Mouse (Mus musculus): Measurements from ENCODE around the gene Gng4. TPM values are rescaled to one million over a fixed set of nuclear protein-coding genes. Genes with fewer than 3 reads are reported as not detected.
A peak's percentile ranks its signal among the peaks of the same experiment; 100 is the strongest.
"Not testable (repeated sequence)": the region's sequence is repeated elsewhere in the genome, so short reads cannot be mapped to it uniquely, and the experiment has no call there.

Gene Gng4
- polyA plus RNA-seq, 1 experiment from 2014 or later = 91.0 TPM

DNA sequence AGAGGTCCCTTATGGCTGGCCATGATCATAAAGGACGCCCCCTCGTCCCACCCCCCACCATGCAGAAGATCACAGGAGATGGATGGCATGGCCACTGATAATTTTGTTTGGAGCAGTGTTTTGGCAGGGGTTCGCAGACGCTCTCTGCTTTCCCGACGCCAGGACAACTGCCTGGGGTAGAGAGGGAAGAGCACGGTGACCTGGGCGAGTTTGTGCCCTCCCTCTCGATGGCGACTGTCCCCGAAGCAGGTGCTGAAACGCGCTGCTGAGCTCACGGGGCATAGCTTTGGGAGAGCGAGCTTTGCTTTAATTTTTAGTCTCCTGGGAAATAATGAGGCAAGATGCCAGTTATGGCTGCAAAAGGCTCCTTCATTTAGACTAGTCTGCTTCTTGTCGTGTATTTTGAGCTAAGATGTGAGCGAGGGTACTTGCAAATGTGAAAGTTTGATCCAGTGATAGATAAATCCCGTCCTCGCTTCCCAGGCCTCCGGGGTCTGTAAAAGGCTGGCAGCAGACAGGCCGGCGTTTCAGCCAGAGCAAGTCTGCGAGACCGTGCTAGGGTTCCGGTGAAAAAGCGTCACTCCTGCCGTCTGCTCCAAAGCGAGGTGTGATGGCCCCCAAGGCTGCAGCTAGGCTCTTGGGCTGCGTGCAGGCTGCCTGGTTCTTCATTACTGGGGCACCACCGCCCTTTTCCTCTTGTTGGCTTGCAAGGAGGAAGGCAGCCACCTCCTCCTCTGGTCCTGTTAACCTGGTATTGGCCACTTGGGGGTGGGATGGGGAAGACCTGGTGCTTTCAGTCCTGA lies 1.3 kb downstream of the Gng4 start:
- peak overlapping the region; percentile 59 for H3K9ac ChIP-seq
- H3K4me1 ChIP-seq (replicated peaks) = peaks cover 29% of the 10 kb centered on the region
- no peaks in the 10 kb centered on the region for H3K36me3 ChIP-seq
- peak overlapping the region; percentile 72 for H3K4me3 ChIP-seq
- H3K27me3 ChIP-seq = peaks cover 5% of the 10 kb centered on the region
- no peaks in the 10 kb centered on the region for H3K9me3 ChIP-seq
- peak overlapping the region; percentile 79 for H3K27ac ChIP-seq (replicated peaks)
- under 1% methylated on average over 30 of the region's 30 CpGs for WGBS
- peak; percentile 23 for ATAC-seq (ENCODE audit: low FRiP score, low read depth)
- peak overlapping the region; percentile 88 for H3K4me2 ChIP-seq

DNA sequence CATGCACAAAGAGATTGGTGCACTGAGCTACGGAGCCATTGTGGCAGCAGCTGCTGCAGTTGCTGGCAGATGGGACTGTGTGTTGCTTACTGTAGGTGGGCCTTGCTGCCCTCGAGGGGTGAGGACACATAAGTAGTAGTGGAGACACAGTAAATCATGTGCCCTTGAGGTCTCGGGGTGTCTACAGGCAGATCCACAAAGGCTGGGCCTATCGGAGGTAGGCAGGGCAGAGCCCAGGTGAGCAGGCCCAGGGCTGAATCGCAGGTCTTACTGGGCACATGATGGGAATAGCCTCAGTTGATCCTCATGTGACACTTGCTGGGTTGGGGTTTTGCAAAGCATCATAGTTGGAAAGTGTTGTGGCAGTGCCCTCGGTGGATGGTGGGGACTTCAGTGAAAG lies 3.1 kb downstream of the Gng4 start:
- Histone ChIP-seq H3K4me3 (no peak overlapping the region), H3K27ac (replicated peaks) (no peak overlapping the region), H3K9me3 (no peaks in the 10 kb centered on the region), H3K9ac (no peak overlapping the region), H3K4me2 (no peak overlapping the region), H3K4me1 (replicated peaks) (peaks cover 29% of the 10 kb centered on the region), H3K27me3 (peaks cover 5% of the 10 kb centered on the region), H3K36me3 (no peaks in the 10 kb centered on the region)
- WGBS = 82% methylated on average over 6 of the region's 6 CpGs
- ATAC-seq (ENCODE audit: low FRiP score, low read depth) = no peak

DNA sequence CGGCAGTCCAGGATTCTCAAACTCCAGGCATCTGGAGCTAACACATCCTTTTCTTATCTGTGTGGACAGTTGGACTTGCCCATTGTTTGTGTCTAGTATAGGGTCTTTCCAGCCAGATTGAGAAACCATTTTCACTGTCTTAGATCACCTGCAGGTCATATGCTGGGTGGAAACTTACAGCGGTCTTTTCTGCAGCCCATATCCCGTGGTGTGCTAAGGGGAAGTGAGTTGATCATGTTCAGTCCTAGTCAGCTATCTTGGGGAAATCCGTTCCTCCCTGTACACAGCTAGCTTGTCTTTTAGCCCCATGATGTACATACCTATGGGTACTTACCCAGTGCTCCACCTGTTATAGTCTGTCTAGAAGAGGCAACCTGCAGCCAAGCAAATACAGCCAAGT lies 4.2 kb downstream of the Gng4 start:
- H3K27me3 ChIP-seq = peaks cover 3% of the 10 kb centered on the region; the same call in 1 of the 2 replicates
- no peak overlapping the region for H3K27ac ChIP-seq (replicated peaks)
- no peaks in the 10 kb centered on the region for H3K36me3 ChIP-seq
- no peak overlapping the region for H3K4me3 ChIP-seq
- no peak overlapping the region for H3K4me2 ChIP-seq
- H3K4me1 ChIP-seq (replicated peaks) = peaks cover 29% of the 10 kb centered on the region
- no peaks in the 10 kb centered on the region for H3K9me3 ChIP-seq
- no peak for ATAC-seq (ENCODE audit: low FRiP score, low read depth)
- H3K9ac ChIP-seq = no peak overlapping the region
- 90% methylated on average over 4 of the region's 4 CpGs for WGBS

GRCm38 (mm10) chr13:13791981-13792380 lies 8.1 kb downstream of the Gng4 start:
- H3K9me3 ChIP-seq = no peaks in the 10 kb centered on the region
- H3K4me1 ChIP-seq (replicated peaks) = no peaks in the 10 kb centered on the region
- H3K4me2 ChIP-seq = no peak overlapping the region
- H3K27me3 ChIP-seq = no peaks in the 10 kb centered on the region
- H3K9ac ChIP-seq = no peak overlapping the region
- no peaks in the 10 kb centered on the region for H3K36me3 ChIP-seq
- no peak overlapping the region for H3K4me3 ChIP-seq
- WGBS = 90% methylated on average over 3 of the region's 3 CpGs
- H3K27ac ChIP-seq (replicated peaks) = no peak overlapping the region
- ATAC-seq (ENCODE audit: low FRiP score, low read depth) = no peak

GRCm38 (mm10) chr13:13795166-13795832 lies 11.4 kb downstream of the Gng4 start:
- Histone ChIP-seq H3K27ac (replicated peaks) (no peak overlapping the region), H3K4me3 (no peak overlapping the region), H3K9me3 (no peaks in the 10 kb centered on the region), H3K36me3 (no peaks in the 10 kb centered on the region), H3K4me1 (replicated peaks) (no peaks in the 10 kb centered on the region), H3K9ac (no peak overlapping the region), H3K27me3 (no peaks in the 10 kb centered on the region), H3K4me2 (no peak overlapping the region)
- no peak for ATAC-seq (ENCODE audit: low FRiP score, low read depth)
- WGBS = 32% methylated on average over 5 of the region's 5 CpGs

GRCm38 (mm10) chr13:13796082-13796481 lies 12.2 kb downstream of the Gng4 start:
- H3K36me3 ChIP-seq = no peaks in the 10 kb centered on the region
- ATAC-seq (ENCODE audit: low FRiP score, low read depth) = no peak
- no peaks in the 10 kb centered on the region for H3K27me3 ChIP-seq
- H3K27ac ChIP-seq (replicated peaks) = no peak overlapping the region
- H3K9ac ChIP-seq = no peak overlapping the region
- H3K9me3 ChIP-seq = no peaks in the 10 kb centered on the region
- no peak overlapping the region for H3K4me3 ChIP-seq
- no peaks in the 10 kb centered on the region for H3K4me1 ChIP-seq (replicated peaks)
- H3K4me2 ChIP-seq = no peak overlapping the region
- 79% methylated on average over 1 of the region's 1 CpGs for WGBS

GRCm38 (mm10) chr13:13797816-13798215 lies 14.0 kb downstream of the Gng4 start:
- H3K36me3 ChIP-seq; H3K27me3 ChIP-seq; H3K9ac ChIP-seq; H3K27ac ChIP-seq (replicated peaks); H3K4me1 ChIP-seq (replicated peaks); H3K4me3 ChIP-seq; H3K4me2 ChIP-seq; H3K9me3 ChIP-seq; ATAC-seq (ENCODE audit: low FRiP score, low read depth): not testable (repeated sequence)
- 90% methylated on average over 12 of the region's 12 CpGs for WGBS

DNA sequence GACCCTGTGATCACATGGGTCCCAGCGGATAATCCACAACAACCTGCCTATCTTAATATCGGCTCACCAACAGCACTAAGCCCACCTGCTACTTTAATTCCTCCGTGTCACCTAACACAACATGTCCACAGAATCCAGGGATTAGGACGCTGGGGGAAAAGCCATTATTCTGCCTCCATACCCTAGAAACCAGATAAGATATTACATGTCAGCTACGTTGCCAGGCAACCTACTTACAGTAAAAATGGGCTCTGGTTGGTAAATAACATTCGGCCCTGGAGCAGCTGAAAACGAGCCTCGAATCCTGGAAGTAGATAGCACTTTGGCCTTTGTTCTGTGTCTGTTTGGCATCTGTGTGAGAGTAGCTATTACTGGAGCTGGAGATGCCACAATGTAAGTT lies 14.9 kb downstream of the Gng4 start:
- Histone ChIP-seq H3K4me2 (no peak overlapping the region), H3K36me3 (no peaks in the 10 kb centered on the region), H3K4me3 (no peak overlapping the region), H3K27me3 (no peaks in the 10 kb centered on the region), H3K4me1 (replicated peaks) (no peaks in the 10 kb centered on the region), H3K27ac (replicated peaks) (no peak overlapping the region), H3K9me3 (no peaks in the 10 kb centered on the region), H3K9ac (no peak overlapping the region)
- 73% methylated on average over 8 of the region's 8 CpGs for WGBS
- ATAC-seq (ENCODE audit: low FRiP score, low read depth) = no peak

DNA sequence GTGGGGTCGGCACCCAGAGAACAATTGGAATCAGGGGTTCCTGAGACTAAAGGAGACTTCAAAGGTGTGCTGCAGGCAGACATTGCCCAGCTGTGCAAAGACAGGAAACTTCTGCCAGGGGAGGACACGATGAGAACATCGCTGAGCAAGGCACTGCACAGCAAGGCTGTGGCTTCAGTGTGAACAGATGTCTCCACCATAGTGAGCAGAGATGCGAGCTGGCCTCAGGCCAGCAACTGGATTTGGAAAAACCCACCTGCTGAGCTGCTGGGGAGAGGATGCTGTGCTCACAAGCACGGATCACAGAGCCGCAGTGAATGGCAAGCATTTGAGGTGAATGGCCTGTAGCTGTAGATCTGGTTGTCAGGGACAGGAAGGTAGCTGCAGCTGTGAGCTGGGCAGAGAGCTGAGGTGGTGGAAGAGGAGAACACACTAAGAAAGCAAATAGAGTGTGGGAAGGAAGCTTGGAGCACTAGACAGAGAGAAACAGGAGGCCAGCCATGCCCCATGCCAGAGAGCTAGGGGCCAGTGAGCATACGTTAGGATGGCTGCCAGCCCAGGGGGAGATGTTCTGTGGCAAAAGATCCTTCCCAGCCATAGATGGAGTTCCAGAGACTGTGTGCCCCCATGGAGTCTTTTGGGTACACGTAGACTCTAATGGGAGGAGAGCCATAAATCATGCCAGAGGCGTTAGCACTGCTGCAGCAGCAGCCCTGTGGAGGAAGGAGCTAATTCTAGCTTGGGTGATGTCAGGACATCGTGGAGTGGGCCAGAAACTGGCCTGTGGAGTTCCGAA lies 24.7 kb downstream of the Gng4 start:
- no peak overlapping the region for H3K4me2 ChIP-seq
- no peaks in the 10 kb centered on the region for H3K9me3 ChIP-seq
- H3K27me3 ChIP-seq = no peaks in the 10 kb centered on the region
- 24% methylated on average over 11 of the region's 11 CpGs for WGBS
- H3K36me3 ChIP-seq = no peaks in the 10 kb centered on the region
- peak; percentile 77 for ATAC-seq (ENCODE audit: low FRiP score, low read depth)
- H3K4me1 ChIP-seq (replicated peaks) = peaks cover 7% of the 10 kb centered on the region; the same call in 1 of the 2 replicates
- H3K27ac ChIP-seq (replicated peaks) = no peak overlapping the region
- H3K9ac ChIP-seq = no peak overlapping the region
- H3K4me3 ChIP-seq = no peak overlapping the region

DNA sequence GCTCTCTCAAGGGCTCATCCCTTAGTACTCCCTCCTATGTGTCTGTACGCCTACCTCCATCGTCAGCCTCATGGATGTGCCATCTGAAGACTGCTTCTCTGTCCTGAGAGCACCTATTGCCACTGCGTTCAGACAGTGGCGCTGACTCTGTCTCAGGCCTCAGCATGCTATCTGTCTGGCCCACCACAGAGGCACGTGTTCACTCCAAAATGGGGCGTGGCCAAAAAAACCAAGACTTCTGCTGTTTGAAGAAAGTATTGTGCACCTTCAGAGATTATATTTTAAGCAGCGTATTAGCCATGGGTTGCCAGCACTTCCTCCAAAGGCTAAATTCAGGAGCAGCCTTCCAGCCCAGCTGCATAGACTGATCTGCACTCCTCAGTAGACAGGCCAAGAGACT lies 27.0 kb downstream of the Gng4 start:
- Histone ChIP-seq H3K9ac (no peak overlapping the region), H3K36me3 (no peaks in the 10 kb centered on the region), H3K27me3 (no peaks in the 10 kb centered on the region), H3K27ac (replicated peaks) (no peak overlapping the region), H3K4me2 (no peak overlapping the region), H3K4me3 (no peak overlapping the region), H3K9me3 (no peaks in the 10 kb centered on the region), H3K4me1 (replicated peaks) (peaks cover 7% of the 10 kb centered on the region; the same call in 1 of the 2 replicates)
- WGBS = 91% methylated on average over 7 of the region's 7 CpGs
- no peak for ATAC-seq (ENCODE audit: low FRiP score, low read depth)

DNA sequence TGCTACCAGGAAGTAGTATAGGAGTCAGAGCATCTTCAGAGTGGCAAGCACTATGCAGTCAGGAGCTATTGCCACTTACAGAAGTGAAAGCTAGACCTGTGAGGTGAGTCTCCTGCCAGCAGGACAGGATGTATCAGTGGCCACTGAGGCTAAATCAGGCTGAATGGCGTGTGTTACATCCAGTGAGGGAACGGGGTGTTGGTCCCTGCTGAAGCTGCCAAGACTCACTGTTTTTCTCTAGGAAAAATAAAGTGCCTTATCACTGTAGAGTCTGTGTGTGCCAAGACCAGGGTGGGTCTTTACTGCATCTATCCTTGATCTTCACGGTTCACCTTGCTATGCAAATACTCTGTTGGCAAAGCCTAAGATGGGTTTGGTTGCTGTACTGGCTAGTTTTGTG lies 34.8 kb downstream of the Gng4 start:
- H3K9me3 ChIP-seq = no peaks in the 10 kb centered on the region
- no peak overlapping the region for H3K9ac ChIP-seq
- H3K4me1 ChIP-seq (replicated peaks) = 0 out of 2 replicates have a peak, but pooled peaks cover 4% of the 10 kb centered on the region
- no peak for ATAC-seq (ENCODE audit: low FRiP score, low read depth)
- H3K27me3 ChIP-seq = no peaks in the 10 kb centered on the region
- H3K4me3 ChIP-seq = no peak overlapping the region
- H3K36me3 ChIP-seq = no peaks in the 10 kb centered on the region
- H3K27ac ChIP-seq (replicated peaks) = no peak overlapping the region
- WGBS = 95% methylated on average over 3 of the region's 3 CpGs
- no peak overlapping the region for H3K4me2 ChIP-seq
